Mouse (Mus musculus) megakaryocyte, adult 5-6 weeks (primary cell): ENCODE data around the gene Ahcyl2. TPM values are rescaled to one million over a fixed set of nuclear protein-coding genes. Genes with fewer than 3 reads are reported as not detected.
A peak's percentile ranks its signal among the peaks of the same experiment; 100 is the strongest.
"Not testable (repeated sequence)": the region's sequence is repeated elsewhere in the genome, so short reads cannot be mapped to it uniquely, and the experiment has no call there.

Experiments used
- ATAC-seq: 2 replicates; pipeline ENCODE4 v1.8.0; 2016; ENCODE audit warnings: mild to moderate bottlenecking, inconsistent platforms; ENCODE audit not compliant: poor library complexity, severe bottlenecking
- total RNA-seq, 2 experiments: library from RNA; stranded (forward) in 1 of 2; stranded (reverse) in 1 of 2; fragments of 153-499, 151-499 nt in 1 of 2; fragments of 221-1000, 200-1000 nt in 1 of 2; gene quantifications; 2 replicates each; pipeline versions ENCODE4 v1.2.3 to v1.2.4; 2015 to 2017

Gene Ahcyl2
- total RNA-seq (2015) (34.2 and 46.4 TPM in 2 replicates), total RNA-seq (2017) (80.8 and 82.7 TPM in 2 replicates)

DNA sequence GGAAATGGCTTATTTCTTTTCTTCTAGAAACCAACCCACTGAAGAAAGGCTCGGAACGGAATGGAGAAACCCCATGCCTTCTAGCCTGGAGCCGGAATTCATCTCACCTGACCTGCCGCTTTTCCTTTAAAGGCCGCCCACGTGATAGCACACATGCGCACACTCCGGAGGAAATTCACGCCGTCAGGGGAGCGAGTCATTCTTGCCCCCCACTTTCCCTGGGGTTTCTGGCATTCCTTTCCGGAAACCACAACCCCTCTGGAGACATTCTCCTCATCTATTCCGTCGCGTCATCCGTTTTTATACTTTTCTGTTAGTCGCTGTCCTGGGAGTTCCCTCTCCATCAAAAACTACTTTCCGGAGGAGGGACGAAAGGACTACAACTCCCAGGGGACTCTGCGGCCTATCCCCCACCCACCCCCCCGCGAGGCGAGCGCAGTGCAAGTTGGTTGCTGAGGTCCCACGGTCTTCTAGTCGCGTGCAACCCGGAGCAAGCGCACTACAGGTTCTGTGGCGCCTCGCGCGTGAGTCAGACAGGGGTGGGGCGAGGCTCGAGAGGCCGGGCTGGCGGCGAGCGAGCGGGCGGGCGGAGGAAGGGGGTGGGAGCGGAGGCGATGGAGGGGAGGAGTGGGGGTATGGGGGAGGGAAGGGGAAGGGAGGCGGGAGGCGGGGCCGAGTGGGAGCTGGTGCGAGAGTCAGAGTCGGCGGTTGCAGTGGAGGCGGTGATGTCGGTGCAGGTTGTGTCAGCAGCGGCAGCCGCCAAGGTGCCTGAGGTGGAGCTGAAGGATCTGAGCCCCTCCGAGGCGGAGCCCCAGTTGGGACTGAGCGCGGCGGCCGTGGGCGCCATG lies at the start of gene Ahcyl2:
Gene Ahcyl2 (plus strand): TSS at position 199 of the 848 bp plus-strand sequence.
- peak; percentile 96 for ATAC-seq

DNA sequence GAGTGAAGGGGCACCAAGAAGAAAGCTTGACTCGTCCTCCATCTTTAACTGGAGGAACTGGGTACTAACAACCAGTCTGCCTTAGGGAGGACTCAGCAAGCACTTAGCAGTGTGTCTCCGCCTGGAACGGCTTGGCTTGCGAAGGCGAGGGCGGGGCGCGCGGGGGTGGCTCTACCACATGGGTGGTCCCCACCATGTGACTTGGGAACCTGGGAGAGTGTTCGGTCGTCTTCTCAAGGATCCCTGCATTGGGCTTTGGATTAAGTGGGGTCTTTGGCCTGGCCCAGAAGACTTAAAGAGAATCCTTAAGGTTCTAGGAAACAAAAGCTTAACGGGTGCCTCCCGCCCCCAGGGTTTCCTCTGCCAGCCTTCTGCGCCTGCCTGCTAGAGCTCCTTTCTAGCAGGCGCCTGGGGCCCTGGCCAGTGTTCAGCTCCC lies 48.9 kb upstream of the Ahcyl2 start:
- no peak for ATAC-seq

DNA sequence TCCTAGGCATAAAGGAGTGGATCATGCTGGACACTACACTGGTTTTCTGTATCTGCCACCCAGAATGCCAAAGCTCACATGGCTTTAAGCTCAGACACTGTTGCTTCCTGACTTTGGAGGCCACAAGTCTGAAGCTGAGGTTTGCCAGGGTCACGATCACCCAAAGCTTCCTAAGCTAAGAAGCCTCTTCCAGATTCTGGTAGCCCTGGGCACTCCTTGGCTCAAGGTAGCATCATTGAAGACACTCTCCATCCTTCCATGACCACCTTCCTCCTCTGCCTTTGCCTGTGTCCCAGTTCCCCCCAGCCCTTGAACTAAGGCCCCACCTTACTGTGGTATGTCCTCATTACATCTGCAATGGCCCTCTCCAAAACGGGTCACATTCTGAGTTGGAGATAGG lies 45.9 kb upstream of the Ahcyl2 start:
- no peak for ATAC-seq

DNA sequence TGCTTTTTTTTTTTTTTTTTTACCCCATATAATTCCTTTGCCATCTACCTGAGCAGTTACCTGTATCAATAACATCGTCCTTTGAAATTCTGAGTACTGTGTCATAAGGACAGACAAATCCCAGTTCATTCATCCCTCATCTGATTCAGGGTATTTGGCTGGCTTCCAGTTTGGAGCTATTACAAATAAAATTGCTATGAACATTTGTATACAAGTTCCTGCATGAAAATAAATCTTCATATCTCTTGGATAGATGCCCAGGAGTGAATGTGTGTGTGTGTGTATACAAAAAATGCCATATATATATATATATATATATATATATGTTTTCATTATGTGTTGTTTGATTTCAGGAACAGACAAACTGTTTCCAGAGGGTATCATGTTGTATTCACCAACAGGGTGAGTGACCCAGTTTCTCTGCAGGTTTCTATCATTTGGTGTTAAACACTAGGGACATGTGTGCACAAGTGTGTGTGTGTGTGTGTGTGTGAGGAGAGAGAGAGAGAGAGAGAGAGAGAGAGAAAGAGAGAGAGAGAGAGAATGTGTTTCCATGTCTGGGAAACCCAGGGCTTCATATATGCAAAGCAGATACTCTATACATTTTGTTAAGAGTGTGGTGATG lies 41.1 kb upstream of the Ahcyl2 start:
- no peak for ATAC-seq

- no peak for ATAC-seq
These were observed 39.8 kb upstream of the Ahcyl2 start for GRCm38 (mm10) chr6:29728035-29728434.

- peak; percentile 59; the same call in 1 of the 2 replicates for ATAC-seq
These were observed 38.3 kb upstream of the Ahcyl2 start for GRCm38 (mm10) chr6:29729491-29729890.

DNA sequence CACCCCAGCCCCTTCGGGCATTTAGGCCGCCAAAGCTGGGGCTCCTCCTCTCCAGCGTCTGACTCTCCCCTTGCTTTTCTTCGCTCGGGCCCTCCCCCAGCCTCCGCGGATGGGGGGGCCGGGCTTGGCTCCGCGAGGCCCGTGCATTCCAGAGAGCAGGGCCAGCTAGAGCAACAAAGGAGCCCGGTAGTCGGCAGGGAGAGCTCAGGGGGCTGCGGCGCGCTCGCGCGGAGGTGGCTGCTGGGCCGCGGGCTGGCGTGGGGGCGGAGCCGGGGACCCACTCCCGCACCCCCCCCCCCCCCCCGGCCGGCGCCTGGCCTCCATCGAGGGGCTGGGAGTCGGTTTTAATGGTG lies 32.5 kb upstream of the Ahcyl2 start, which contains the start of gene Smo:
Gene Smo (plus strand): TSS at position 168 of the 353 bp plus-strand sequence.
- no peak for ATAC-seq

- peak; percentile 84 for ATAC-seq
These were observed 31.9 kb upstream of the Ahcyl2 start for GRCm38 (mm10) chr6:29735689-29736451.

DNA sequence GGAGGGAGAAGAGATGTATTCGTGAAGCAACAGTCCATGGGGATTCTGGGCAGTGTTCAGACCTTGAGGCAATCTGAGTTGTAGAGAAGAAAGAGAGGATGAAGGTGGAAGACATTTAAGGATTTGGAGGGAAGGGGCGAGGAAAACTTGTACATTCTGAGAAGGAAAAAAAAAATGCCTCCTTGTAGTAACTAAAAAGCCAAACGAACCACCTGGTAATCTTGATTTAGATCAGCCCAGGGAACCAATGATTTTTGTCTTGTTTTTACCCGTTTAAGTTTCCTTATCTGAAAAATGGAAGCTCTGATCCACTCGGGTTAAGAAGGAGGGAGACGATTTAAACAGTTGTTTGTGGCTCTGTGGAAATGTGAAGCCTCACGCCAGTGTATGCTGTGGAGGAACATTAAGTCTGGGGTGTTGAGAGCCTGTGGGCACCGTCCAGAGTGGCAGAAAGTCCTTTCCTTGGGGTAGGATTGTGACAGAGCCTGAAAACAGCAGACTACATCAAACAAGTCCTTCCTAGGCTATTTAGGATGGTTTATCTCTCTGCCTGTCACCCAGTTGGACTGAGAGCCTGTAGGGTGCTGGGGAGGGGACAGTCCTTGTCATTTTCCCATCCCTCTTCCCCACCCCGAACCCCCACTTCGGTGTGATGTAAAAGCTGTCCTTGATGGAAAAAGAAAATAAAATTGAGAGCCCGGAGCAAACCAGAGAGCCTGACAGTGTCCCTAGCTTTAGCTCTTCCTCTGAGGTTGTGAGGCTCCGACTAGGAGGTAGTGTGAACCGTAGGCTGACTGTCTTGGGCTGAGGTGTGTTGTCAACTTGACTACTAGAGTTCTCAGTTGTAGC lies 31.0 kb upstream of the Ahcyl2 start:
- no peak for ATAC-seq

DNA sequence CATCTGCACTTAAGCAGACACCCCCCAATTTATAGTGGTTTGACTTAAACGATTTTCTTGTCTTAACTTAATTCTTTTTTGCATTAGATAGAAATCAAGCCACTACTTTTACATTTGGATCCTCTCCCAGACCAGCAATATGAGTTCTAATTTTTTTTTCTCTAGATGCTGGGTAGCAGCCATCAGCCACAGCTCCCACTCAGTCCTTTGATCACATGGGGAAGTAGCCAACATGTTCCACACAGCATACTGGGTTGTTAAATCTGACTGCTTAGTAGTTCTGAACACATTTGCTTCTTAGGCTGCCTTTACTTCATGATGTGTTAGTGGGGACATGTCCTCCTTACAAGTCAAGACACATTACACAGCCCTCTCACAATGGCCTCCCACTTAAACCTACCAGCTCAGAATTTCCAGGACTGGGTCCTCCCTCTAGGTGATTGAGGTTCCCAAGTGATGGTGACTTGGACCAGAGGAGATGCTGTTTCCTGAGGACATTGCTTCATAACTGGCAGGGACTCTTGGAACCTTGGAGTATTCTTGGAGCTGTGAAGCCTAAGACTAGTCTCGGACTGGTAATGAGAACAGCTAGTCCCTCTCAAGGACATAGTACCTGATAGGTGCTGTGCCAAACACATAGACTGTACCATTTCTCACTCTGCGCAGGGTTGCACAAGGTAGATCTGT lies 16.2 kb upstream of the Ahcyl2 start:
- ATAC-seq, result no peak

- ATAC-seq, result no peak
These were observed 14.5 kb upstream of the Ahcyl2 start for GRCm38 (mm10) chr6:29753336-29753735.

DNA sequence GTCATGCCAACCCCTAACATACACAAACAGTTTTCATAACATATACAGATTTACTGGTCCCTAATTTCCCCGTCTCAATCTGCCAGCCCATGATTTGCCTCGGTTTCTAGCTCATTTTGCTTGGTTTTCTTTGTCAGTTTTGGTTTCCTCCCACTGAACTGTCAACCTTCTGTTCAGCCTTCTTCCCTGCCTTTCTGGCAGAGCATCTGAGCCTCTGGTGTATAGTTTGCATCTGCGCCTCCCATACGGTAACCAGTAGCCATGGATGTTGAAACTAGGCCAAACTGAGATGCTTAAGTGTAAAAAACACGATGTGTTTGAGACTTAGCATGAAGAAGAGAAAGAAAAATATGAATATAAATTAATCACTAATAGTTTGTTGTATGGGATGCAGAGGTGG lies 11.8 kb upstream of the Ahcyl2 start:
- no peak for ATAC-seq

GRCm38 (mm10) chr6:29756476-29756875 lies 11.3 kb upstream of the Ahcyl2 start:
- no peak for ATAC-seq

- peak; percentile 70 for ATAC-seq
These were observed 9.4 kb upstream of the Ahcyl2 start for GRCm38 (mm10) chr6:29758417-29758816.

DNA sequence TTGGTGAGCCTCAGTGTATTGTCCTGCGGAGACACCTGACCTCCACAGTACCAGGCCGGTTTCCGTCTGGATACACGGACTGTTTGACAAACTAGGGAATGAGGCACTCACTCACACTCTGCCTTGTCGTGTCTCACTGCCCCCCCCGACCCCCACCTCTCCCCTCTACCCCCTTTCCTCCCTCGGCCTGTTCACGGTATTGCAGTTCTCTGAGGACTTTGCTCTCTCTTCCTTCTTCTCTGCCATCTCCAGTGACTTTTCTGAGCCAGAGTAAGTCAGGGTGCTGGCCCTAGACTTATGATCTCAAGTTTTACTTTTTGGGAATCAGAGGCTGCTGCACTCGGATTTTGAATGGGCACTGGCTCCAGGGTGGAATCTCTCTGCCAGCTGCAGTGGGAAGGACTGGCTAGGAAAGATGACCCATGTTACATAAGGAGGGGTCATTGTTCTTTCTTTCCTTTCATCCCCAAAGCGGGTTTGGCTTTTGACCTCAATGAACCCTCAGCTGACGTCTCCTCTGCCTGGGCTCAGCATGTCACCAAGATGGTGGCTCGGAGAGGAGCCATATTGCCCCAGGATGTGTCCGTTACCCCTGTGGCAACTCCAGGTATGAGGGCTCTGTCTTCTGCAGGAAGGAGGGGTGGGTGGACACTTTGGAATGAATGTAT lies 8.7 kb upstream of the Ahcyl2 start:
- no peak for ATAC-seq

GRCm38 (mm10) chr6:29760397-29760796 lies 7.4 kb upstream of the Ahcyl2 start:
- ATAC-seq, result not testable (repeated sequence)

DNA sequence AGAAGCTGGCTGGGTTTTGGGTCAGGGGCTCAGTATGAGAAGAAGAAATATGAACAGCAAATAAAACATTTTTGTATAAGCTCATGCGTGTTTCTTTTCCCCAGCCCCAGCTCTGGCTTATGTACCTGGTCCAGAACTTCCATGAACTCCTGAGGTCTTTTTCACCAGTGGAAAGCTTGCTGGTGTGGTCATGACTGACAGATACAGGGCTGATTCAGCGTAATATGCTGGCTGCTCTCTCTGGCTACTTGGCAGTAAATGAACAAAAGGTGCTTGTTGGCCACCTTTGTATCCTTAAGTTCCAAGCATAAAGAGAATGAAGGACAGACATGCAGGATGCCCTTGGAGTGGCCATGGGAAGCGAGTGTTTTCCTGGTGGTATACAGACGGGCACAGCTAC lies 6.5 kb upstream of the Ahcyl2 start:
- no peak for ATAC-seq

DNA sequence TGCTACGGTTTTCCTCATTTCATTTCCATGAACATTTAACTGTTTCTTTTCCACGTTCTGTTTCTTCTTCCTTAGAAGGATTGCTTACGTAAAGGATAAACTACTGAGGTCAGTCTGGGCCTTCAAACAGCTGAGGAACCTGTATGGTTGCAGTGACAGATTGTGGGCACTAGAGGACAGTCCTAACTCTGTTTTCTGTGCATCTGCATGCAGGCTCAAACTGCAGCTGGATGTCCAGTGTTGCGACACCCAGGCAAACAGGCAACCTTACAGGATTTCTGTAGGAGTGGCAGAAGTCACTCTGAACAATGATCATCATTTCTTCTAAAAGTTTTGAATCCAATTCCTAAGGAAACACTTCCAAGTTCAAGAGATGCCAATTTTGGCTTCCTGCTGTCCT lies 5.3 kb upstream of the Ahcyl2 start:
- ATAC-seq, result peak; percentile 79

DNA sequence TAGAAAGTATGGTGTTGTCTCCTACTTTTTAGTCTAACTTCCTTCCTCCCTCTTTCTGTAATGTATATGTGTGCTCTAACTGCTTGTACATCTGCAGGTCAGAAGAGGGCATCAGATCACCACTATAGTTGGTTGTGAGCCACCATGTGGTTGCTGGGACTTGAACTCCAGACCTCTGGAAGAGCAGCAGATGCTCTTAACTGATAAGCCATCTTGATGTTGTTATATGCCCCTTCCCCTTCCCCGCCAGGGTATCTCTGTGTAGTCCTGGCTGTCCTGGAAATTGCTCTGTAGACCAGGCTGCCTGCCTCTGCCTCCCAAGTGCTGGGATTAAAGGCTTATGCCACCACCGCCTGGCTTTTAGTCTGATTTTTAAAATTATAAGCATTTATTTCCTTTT lies 937 bp upstream of the Ahcyl2 start:
- no peak for ATAC-seq
